Mouse (Mus musculus) megakaryocyte, embryonic 14.5 days (primary cell): ENCODE data around the gene Csrnp3.

Experiments used
- FLI1 ChIP-seq: IDR thresholded peaks from 2 replicates; pipeline ENCODE4 v1.6.1; 2012; ENCODE audit warnings: low read length, inconsistent platforms, mixed read lengths
- GATA1 ChIP-seq: IDR thresholded peaks from 3 replicates; pipeline ENCODE4 v1.6.1; 2012; ENCODE audit warnings: mixed read lengths, low read length, inconsistent platforms, borderline replicate concordance

DNA sequence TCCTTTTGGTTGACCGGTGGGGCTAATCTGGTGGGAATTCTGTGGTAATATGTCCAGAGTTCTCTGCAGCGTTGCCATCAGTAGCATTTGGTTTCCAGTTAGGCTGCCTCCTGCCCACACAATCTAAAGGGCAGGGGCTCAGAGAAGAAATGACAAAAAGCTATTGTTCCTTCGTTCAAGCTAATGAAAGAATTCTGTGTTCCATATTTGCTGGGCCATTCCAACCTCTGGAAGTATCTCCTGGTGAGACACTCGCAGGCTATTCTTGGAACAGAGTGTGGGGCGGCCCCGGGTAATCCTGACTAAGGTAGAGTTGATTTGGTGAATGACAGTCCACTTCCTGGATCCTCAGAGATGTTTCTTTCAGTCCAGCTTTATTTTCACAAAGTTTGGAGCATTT, 179.3 kb downstream of the Csrnp3 start:
- no peak for TF ChIP-seq GATA1
- TF ChIP-seq FLI1, result no peak
